Mouse (Mus musculus) yolk sac, embryonic 10.5 days (tissue): Measurements from ENCODE around the gene Epha2.

ENCODE experiments used
- DNase-seq: peaks from one replicate; pipeline ENCODE4 v3.0.0-alpha.2; 2017; ENCODE audit warnings: low spot score

Gene Epha2

GRCm38 (mm10) chr4:141367997-141368791, 67.2 kb downstream of the Epha2 start, which contains the start of gene Fam131c:
TSS of gene Fam131c (plus strand) at chr4:141368220.
- DNase-seq, result no peak

- DNase-seq, result no peak
Measured at GRCm38 (mm10) chr4:141372426-141372825, 71.4 kb downstream of the Epha2 start.
